In genomic region chr10:44269211-44269610, GRCm38 (mm10) we compare ENCODE assay signal across 9 mouse cellular contexts. TPM values are rescaled to one million over a fixed set of nuclear protein-coding genes. Genes with fewer than 3 reads are reported as not detected.
DNase-seq lines count a peak whose midpoint lies in the region; ATAC-seq and TF ChIP-seq lines count a peak whose summit lies in the region.
"Had no signal": no experiment of that assay in that cellular context is flagged by ENCODE, and none has a peak within 500 bp of the region (broad histone marks: within the 10 kb centered on the region; RNA-seq: fewer than 3 reads in every experiment).

No protein-coding gene starts in this region.

- peak overlapping the region; percentile 99 for H3K4me3 ChIP-seq in heart, postnatal 0 days (ENCODE audit: low read depth, low read length)
- peak overlapping the region; percentile 34; the same call in 1 of the 2 replicates for H3K4me3 ChIP-seq in brown adipose tissue, adult 24 weeks (ENCODE audit: insufficient read depth, low read depth, low read length)
- H3K4me3 ChIP-seq in hindbrain, embryonic 15.5 days: peak overlapping the region; percentile 95
- H3K4me3 ChIP-seq in midbrain, embryonic 13.5 days (replicated peaks): peak overlapping the region; percentile 64

- H3K27me3 ChIP-seq in heart, postnatal 0 days (ENCODE audit: control insufficient read depth, insufficient read depth, low read length): no peaks in the 10 kb centered on the region
- H3K27me3 ChIP-seq in hindbrain, embryonic 15.5 days: no peaks in the 10 kb centered on the region
- H3K27me3 ChIP-seq in midbrain, embryonic 13.5 days: no peaks in the 10 kb centered on the region

- H3K4me1 ChIP-seq in heart, postnatal 0 days (ENCODE audit: control insufficient read depth, insufficient read depth): peaks cover 12% of the 10 kb centered on the region; the same call in 1 of the 2 replicates
- H3K4me1 ChIP-seq in brown adipose tissue, adult 24 weeks (ENCODE audit: control insufficient read depth, insufficient read depth, insufficient read length, low read length): peaks cover 10% of the 10 kb centered on the region; the same call in 1 of the 2 replicates
- H3K4me1 ChIP-seq in hindbrain, embryonic 15.5 days (replicated peaks): peaks cover 25% of the 10 kb centered on the region
- peaks cover 31% of the 10 kb centered on the region for H3K4me1 ChIP-seq in midbrain, embryonic 13.5 days (replicated peaks)

- intact Hi-C loops in left cerebral cortex, postnatal 10 days (cut with DNase I): no loop called here

- WGBS in heart, postnatal 0 days: 60% methylated on average over 2 of the region's 2 CpGs
- WGBS in hindbrain, embryonic 15.5 days: 71% methylated on average over 2 of the region's 2 CpGs
- 73% methylated on average over 2 of the region's 2 CpGs for WGBS in midbrain, embryonic 13.5 days

- ATAC-seq in heart, postnatal 0 days (ENCODE audit: insufficient read depth, low read depth): no peak
- ATAC-seq in hindbrain, embryonic 15.5 days (ENCODE audit: low FRiP score, low read depth): no peak
- no peak for ATAC-seq in midbrain, embryonic 13.5 days

- H3K36me3 ChIP-seq in heart, postnatal 0 days (replicated peaks; ENCODE audit: control insufficient read depth, insufficient read depth, low read length): no peaks in the 10 kb centered on the region
- H3K36me3 ChIP-seq in hindbrain, embryonic 15.5 days: no peaks in the 10 kb centered on the region
- H3K36me3 ChIP-seq in midbrain, embryonic 13.5 days: no peaks in the 10 kb centered on the region

- TF ChIP-seq EP300 in heart, postnatal 0 days (IDR thresholded peaks at IDR 0.05; ENCODE audit: low read depth): no peak

- no peaks in the 10 kb centered on the region for H3K9me3 ChIP-seq in heart, postnatal 0 days (replicated peaks; ENCODE audit: control insufficient read depth, low read length)
- no peaks in the 10 kb centered on the region for H3K9me3 ChIP-seq in hindbrain, embryonic 15.5 days
- H3K9me3 ChIP-seq in midbrain, embryonic 13.5 days: no peaks in the 10 kb centered on the region

- peak overlapping the region; percentile 91 for H3K9ac ChIP-seq in heart, postnatal 0 days (replicated peaks; ENCODE audit: low read depth, low read length)
- peak overlapping the region; percentile 83 for H3K9ac ChIP-seq in hindbrain, embryonic 15.5 days
- peak overlapping the region; percentile 83; the same call in 1 of the 2 replicates for H3K9ac ChIP-seq in midbrain, embryonic 13.5 days (replicated peaks)

- H3K27ac ChIP-seq in heart, postnatal 0 days (ENCODE audit: low read depth): 0 out of 2 replicates have a peak overlapping the region, but pooled peaks have one; percentile 96
- no peak overlapping the region for H3K27ac ChIP-seq in brown adipose tissue, adult 24 weeks (replicated peaks; ENCODE audit: low read depth, low read length)
- no peak overlapping the region for H3K27ac ChIP-seq in hindbrain, embryonic 15.5 days (replicated peaks)
- H3K27ac ChIP-seq in midbrain, embryonic 13.5 days: no peak overlapping the region

- TF ChIP-seq CTCF in heart, postnatal 0 days (IDR thresholded peaks at IDR 0.05; ENCODE audit: low read depth): no peak

- DNase-seq in heart, postnatal 0 days (ENCODE audit: low spot score): no peak
- no peak for DNase-seq in heart, adult 9 months (ENCODE audit: low spot score in 2 of 2)
- DNase-seq in left cerebral cortex, postnatal 10 days (ENCODE audit: extremely low spot score in 1 of 2, low spot score in 2 of 2): no peak
- DNase-seq in cerebellum, postnatal 14 days: no peak
- no peak for DNase-seq in cerebellum, postnatal 36 days
- DNase-seq: cerebellum, postnatal 25 days had no signal

- H3K4me2 ChIP-seq in heart, postnatal 0 days (ENCODE audit: low read depth, low read length): peak overlapping the region; percentile 77
- H3K4me2 ChIP-seq in hindbrain, embryonic 15.5 days: peak overlapping the region; percentile 68
- peak overlapping the region; percentile 77 for H3K4me2 ChIP-seq in midbrain, embryonic 13.5 days (replicated peaks)

RNA-seq across cellular contexts. Expression of gene Atg5, which starts 1.1 kb away (rescaled TPM):
- 18.0 and 20.0 TPM in 2 replicates for total RNA-seq in heart, postnatal 0 days (2014; rRNA removed; ENCODE audit: low replicate concordance)
- 25.2 and 27.0 TPM in 2 replicates for polyA plus RNA-seq in heart, postnatal 0 days (2015; fragmentation: Nextera tagmentation; extraction: Ambion mirVana)
- 19.1 and 24.5 TPM in 2 replicates for polyA plus RNA-seq in brown adipose tissue, adult 24 weeks (2012; ENCODE audit: insufficient read depth, insufficient read length, missing spikeins)
- polyA plus RNA-seq in hindbrain, embryonic 15.5 days (2015; fragmentation: Nextera tagmentation; extraction: Ambion mirVana): 44.3 and 51.9 TPM in 2 replicates
- polyA plus RNA-seq in midbrain, embryonic 13.5 days (2015; fragmentation: Nextera tagmentation; extraction: Ambion mirVana): 51.9 and 53.5 TPM in 2 replicates
- total RNA-seq in left cerebral cortex, postnatal 10 days (2021): 10 to 100 TPM; 20.8 to 22.9 TPM

Comparison
In these comparisons a context has a peak if more than half of its experiments do, and no peak if none do; other contexts are left out.
1. H3K4me3 ChIP-seq: peak in every context shown above with its lines; median percentile 99 in heart, postnatal 0 days; 95 in hindbrain, embryonic 15.5 days; 64 in midbrain, embryonic 13.5 days; 34 in brown adipose tissue, adult 24 weeks.